Mouse (Mus musculus): ENCODE measurements at regions not wholly inside any gene's neighbourhood (a gene's known extent, or its start where the extent isn't known, plus 50 kb on each side); places are given as distances from the start of the nearest gene placed in this dataset.

DNA sequence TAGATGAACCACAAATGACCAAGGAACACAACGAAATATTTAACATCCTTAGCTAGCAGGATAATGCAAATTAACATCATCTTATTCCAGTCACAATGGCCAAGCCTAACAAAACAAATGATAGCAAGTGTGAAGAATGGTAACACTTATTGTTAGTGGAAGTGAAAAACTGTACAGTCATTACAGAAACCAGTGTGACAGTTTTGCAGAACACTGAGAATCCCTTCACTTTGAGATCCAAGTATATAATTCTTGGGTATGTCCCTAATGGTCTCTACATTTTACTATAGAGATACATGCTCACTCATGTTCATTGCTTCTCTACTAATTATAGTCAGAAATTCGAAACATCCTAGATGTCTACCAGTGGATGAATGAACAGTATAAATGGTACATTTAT lies 212.3 kb downstream of the Tmem161b start:
- TF ChIP-seq TCF12 (IDR thresholded peaks at IDR 0.05; ENCODE audit: insufficient read depth, poor library complexity, severe bottlenecking): no peak
- TF ChIP-seq CEBPB (IDR thresholded peaks at IDR 0.05; ENCODE audit: insufficient read depth, poor library complexity, severe bottlenecking): no peak
- no peak for TF ChIP-seq MYOG (IDR thresholded peaks at IDR 0.05; ENCODE audit: control insufficient read depth in 1 of 3, insufficient read depth in 1 of 3, insufficient read length in 2 of 3, low read depth in 2 of 3)
- no peak for TF ChIP-seq POLR2A (IDR thresholded peaks at IDR 0.05; ENCODE audit: insufficient read length, low read depth)
- TF ChIP-seq MAX (IDR thresholded peaks at IDR 0.05; ENCODE audit: low read depth): no peak
- TF ChIP-seq REST (IDR thresholded peaks at IDR 0.05; ENCODE audit: insufficient read depth, insufficient read length): no peak
- TF ChIP-seq MYOD1 (IDR thresholded peaks at IDR 0.05; ENCODE audit: control insufficient read depth in 1 of 3, insufficient read length in 2 of 3, low read depth in 2 of 3): no peak
- TF ChIP-seq USF1 (IDR thresholded peaks at IDR 0.05; ENCODE audit: low read depth): no peak
- no peak for TF ChIP-seq POLR2AphosphoS2 (IDR thresholded peaks at IDR 0.05; ENCODE audit: insufficient read length, low read depth)
- no peak for TF ChIP-seq TCF3 (IDR thresholded peaks at IDR 0.05; ENCODE audit: insufficient read length, low read depth)
- no peak for TF ChIP-seq E2F4 (IDR thresholded peaks at IDR 0.05; ENCODE audit: insufficient read depth)
